Mouse (Mus musculus): Measurements from ENCODE around the gene Bin2. TPM values are rescaled to one million over a fixed set of nuclear protein-coding genes. Genes with fewer than 3 reads are reported as not detected.
A peak's percentile ranks its signal among the peaks of the same experiment; 100 is the strongest.
"Not testable (repeated sequence)": the region's sequence is repeated elsewhere in the genome, so short reads cannot be mapped to it uniquely, and the experiment has no call there.

Gene Bin2
- total RNA-seq, 2 experiments from 2014 or later: 98.3 to 114 TPM

GRCm38 (mm10) chr15:100627287-100627686, 42.1 kb downstream of the Bin2 start:
- ATAC-seq (replicated peaks; ENCODE audit: poor library complexity, severe bottlenecking): no peak

- ATAC-seq (replicated peaks; ENCODE audit: poor library complexity, severe bottlenecking): no peak
Observed at GRCm38 (mm10) chr15:100624435-100624834, 44.9 kb downstream of the Bin2 start.

- no peak for ATAC-seq (replicated peaks; ENCODE audit: poor library complexity, severe bottlenecking)
Observed at GRCm38 (mm10) chr15:100623754-100624153, 45.6 kb downstream of the Bin2 start.

- peak; percentile 77 for ATAC-seq (replicated peaks; ENCODE audit: poor library complexity, severe bottlenecking)
Observed at GRCm38 (mm10) chr15:100622164-100622563, 47.2 kb downstream of the Bin2 start.

GRCm38 (mm10) chr15:100621671-100622070, 47.7 kb downstream of the Bin2 start:
- 0 out of 2 replicates have a peak, but pooled peaks have one; percentile 3 for ATAC-seq (replicated peaks; ENCODE audit: poor library complexity, severe bottlenecking)

GRCm38 (mm10) chr15:100619200-100619599, 50.2 kb downstream of the Bin2 start:
- ATAC-seq (replicated peaks; ENCODE audit: poor library complexity, severe bottlenecking): no peak

GRCm38 (mm10) chr15:100616221-100616620, 53.1 kb downstream of the Bin2 start:
- ATAC-seq (replicated peaks; ENCODE audit: poor library complexity, severe bottlenecking): no peak

GRCm38 (mm10) chr15:100615825-100616220, 53.5 kb downstream of the Bin2 start:
- peak; percentile 48 for ATAC-seq (replicated peaks; ENCODE audit: poor library complexity, severe bottlenecking)

GRCm38 (mm10) chr15:100614996-100615824, 54.1 kb downstream of the Bin2 start, which contains the start of gene Dazap2:
Gene Dazap2, plus strand, starts transcription at chr15:100615349.
- ATAC-seq (replicated peaks; ENCODE audit: poor library complexity, severe bottlenecking): peak; percentile 76

GRCm38 (mm10) chr15:100614218-100614995, 54.9 kb downstream of the Bin2 start:
- ATAC-seq (replicated peaks; ENCODE audit: poor library complexity, severe bottlenecking): peak; percentile 15

- ATAC-seq (replicated peaks; ENCODE audit: poor library complexity, severe bottlenecking): peak; percentile 36
Observed at GRCm38 (mm10) chr15:100613584-100613983, 55.8 kb downstream of the Bin2 start.

GRCm38 (mm10) chr15:100612432-100612831, 56.9 kb downstream of the Bin2 start:
- no peak for ATAC-seq (replicated peaks; ENCODE audit: poor library complexity, severe bottlenecking)

- no peak for ATAC-seq (replicated peaks; ENCODE audit: poor library complexity, severe bottlenecking)
Observed at GRCm38 (mm10) chr15:100611951-100612350, 57.4 kb downstream of the Bin2 start.

GRCm38 (mm10) chr15:100606677-100607076, 62.7 kb downstream of the Bin2 start:
- not testable (repeated sequence) for ATAC-seq (replicated peaks; ENCODE audit: poor library complexity, severe bottlenecking)

GRCm38 (mm10) chr15:100601669-100602068, 67.7 kb downstream of the Bin2 start:
- ATAC-seq (replicated peaks; ENCODE audit: poor library complexity, severe bottlenecking): no peak

GRCm38 (mm10) chr15:100600696-100601272, 68.6 kb downstream of the Bin2 start:
- no peak for ATAC-seq (replicated peaks; ENCODE audit: poor library complexity, severe bottlenecking)

- ATAC-seq (replicated peaks; ENCODE audit: poor library complexity, severe bottlenecking): peak; percentile 72
Observed at GRCm38 (mm10) chr15:100600047-100600695, 69.2 kb downstream of the Bin2 start.

GRCm38 (mm10) chr15:100599276-100600046, 69.9 kb downstream of the Bin2 start, which contains the start of gene Pou6f1:
Gene Pou6f1, minus strand, starts transcription at chr15:100599984.
- ATAC-seq (replicated peaks; ENCODE audit: poor library complexity, severe bottlenecking): no peak

- peak; percentile 40 for ATAC-seq (replicated peaks; ENCODE audit: poor library complexity, severe bottlenecking)
Observed at GRCm38 (mm10) chr15:100598883-100599275, 70.5 kb downstream of the Bin2 start.

Measured in granulocyte monocyte progenitor cell, adult 5-6 weeks (primary cell).